Mouse (Mus musculus) forebrain, embryonic 11.5 days (tissue): ENCODE data around the gene Nhlrc1. TPM values are rescaled to one million over a fixed set of nuclear protein-coding genes. Genes with fewer than 3 reads are reported as not detected.

ENCODE experiments used
- ATAC-seq: fragments of 200-750 bp; cut with Nextera tagmentation; replicated peaks from 2 replicates; pipeline ENCODE4 v1.8.0; 2017; ENCODE audit warnings: moderate TSS enrichment; ENCODE audit not compliant: low FRiP score
- DNase-seq: peaks from one replicate; pipeline ENCODE4 v3.0.0-alpha.2; 2017; ENCODE audit warnings: low spot score
- H3K27ac ChIP-seq: fragments of 300-500 bp; sonication (generic); 2 replicates; pipeline ENCODE4 v1.5.1; 2014; ENCODE audit warnings: low read depth, low read length
- H3K27me3 ChIP-seq: fragments of 300-500 bp; sonication (generic); 2 replicates; pipeline ENCODE4 v1.6.1; 2014; ENCODE audit warnings: mild to moderate bottlenecking, low read length, mixed read lengths; ENCODE audit not compliant: control insufficient read depth, insufficient read depth
- H3K36me3 ChIP-seq: fragments of 300-500 bp; sonication (generic); 2 replicates; pipeline ENCODE4 v1.6.1; 2014; ENCODE audit warnings: mild to moderate bottlenecking, low read length, moderate library complexity, mixed read lengths; ENCODE audit not compliant: control insufficient read depth, insufficient read depth
- H3K4me1 ChIP-seq: fragments of 300-500 bp; sonication (generic); replicated peaks from 2 replicates; pipeline ENCODE4 v1.6.1; 2014; ENCODE audit warnings: low read length, mixed read lengths; ENCODE audit not compliant: control insufficient read depth, insufficient read depth
- H3K4me2 ChIP-seq: fragments of 300-500 bp; sonication (generic); 2 replicates; pipeline ENCODE4 v1.6.1; 2014; ENCODE audit warnings: low read depth, mild to moderate bottlenecking, low read length, moderate library complexity, mixed read lengths; ENCODE audit not compliant: severe bottlenecking
- H3K4me3 ChIP-seq: fragments of 300-500 bp; sonication (generic); 2 replicates; pipeline ENCODE4 v1.5.1; 2014; ENCODE audit warnings: low read depth, low read length
- H3K9ac ChIP-seq: fragments of 300-500 bp; sonication (generic); 2 replicates; pipeline ENCODE4 v1.6.1; 2014; ENCODE audit warnings: low read length
- H3K9me3 ChIP-seq: fragments of 300-500 bp; sonication (generic); 2 replicates; pipeline ENCODE4 v1.6.1; 2016; ENCODE audit warnings: low read length, mixed read lengths; ENCODE audit not compliant: control insufficient read depth
- WGBS: fragments of 180-500 bp; shearing (Covaris S2); extraction: QIAGEN DNeasy Blood & Tissue Kit; methylation state at CpG from one replicate; pipeline ENCODE4 v1.1.7; 2014; 5-methylcytosine and 5-hydroxymethylcytosine counted together
- polyA plus RNA-seq: library from polyadenylated mRNA; unstranded; fragments of >200 nt; fragmentation: Nextera tagmentation; extraction: Ambion mirVana; gene quantifications from 2 replicates; pipeline ENCODE4 v1.2.1, GENCODE M21; 2014

Nhlrc1 gene
- polyA plus RNA-seq, 1 experiment from 2014 or later: 5.3 TPM

- Histone ChIP-seq H3K4me1 (no peaks in the 10 kb centered on the region), H3K27ac (no peak overlapping the region), H3K36me3 (no peaks in the 10 kb centered on the region), H3K4me3 (no peak overlapping the region), H3K27me3 (no peaks in the 10 kb centered on the region), H3K4me2 (no peak overlapping the region), H3K9ac (no peak overlapping the region), H3K9me3 (no peaks in the 10 kb centered on the region)
- WGBS: 77% methylated on average over 7 of the region's 7 CpGs
- DNase-seq (no peak), ATAC-seq (no peak)
These were observed 22.0 kb downstream of the Nhlrc1 start for GRCm38 (mm10) chr13:46992516-46993273.

- DNase-seq: no peak
- Histone ChIP-seq H3K9ac (no peak overlapping the region), H3K4me2 (no peak overlapping the region), H3K9me3 (no peaks in the 10 kb centered on the region), H3K27ac (no peak overlapping the region), H3K27me3 (no peaks in the 10 kb centered on the region), H3K4me3 (no peak overlapping the region), H3K4me1 (no peaks in the 10 kb centered on the region), H3K36me3 (no peaks in the 10 kb centered on the region)
- WGBS: 55% methylated on average over 4 of the region's 4 CpGs
- no peak for ATAC-seq
These were observed 24.2 kb downstream of the Nhlrc1 start for GRCm38 (mm10) chr13:46990376-46991011.

GRCm38 (mm10) chr13:46987941-46988340 is 26.7 kb downstream of the Nhlrc1 start:
- DNase-seq (no peak), ATAC-seq (no peak)
- Histone ChIP-seq H3K27me3 (no peaks in the 10 kb centered on the region), H3K9me3 (no peaks in the 10 kb centered on the region), H3K4me1 (no peaks in the 10 kb centered on the region), H3K9ac (no peak overlapping the region), H3K4me2 (no peak overlapping the region), H3K27ac (no peak overlapping the region), H3K36me3 (no peaks in the 10 kb centered on the region), H3K4me3 (no peak overlapping the region)
- WGBS: 78% methylated on average over 8 of the region's 8 CpGs

GRCm38 (mm10) chr13:46986208-46986607 is 28.4 kb downstream of the Nhlrc1 start:
- no peaks in the 10 kb centered on the region for H3K36me3 ChIP-seq
- H3K9ac ChIP-seq: no peak overlapping the region
- no peak overlapping the region for H3K27ac ChIP-seq
- H3K4me3 ChIP-seq: no peak overlapping the region
- no peak overlapping the region for H3K4me2 ChIP-seq
- ATAC-seq: no peak
- 79% methylated on average over 6 of the region's 6 CpGs for WGBS
- H3K27me3 ChIP-seq: no peaks in the 10 kb centered on the region
- H3K4me1 ChIP-seq: no peaks in the 10 kb centered on the region
- DNase-seq: no peak
- H3K9me3 ChIP-seq: no peaks in the 10 kb centered on the region

- Histone ChIP-seq H3K9ac (no peak overlapping the region), H3K36me3 (no peaks in the 10 kb centered on the region)
- 95% methylated on average over 2 of the region's 2 CpGs for WGBS
These were observed 30.8 kb downstream of the Nhlrc1 start for GRCm38 (mm10) chr13:46983878-46984277.

GRCm38 (mm10) chr13:46979836-46980490 is 34.7 kb downstream of the Nhlrc1 start:
- WGBS: 73% methylated on average over 13 of the region's 13 CpGs
- Histone ChIP-seq H3K36me3 (no peaks in the 10 kb centered on the region), H3K4me2 (no peak overlapping the region), H3K4me3 (no peak overlapping the region), H3K4me1 (no peaks in the 10 kb centered on the region; the same call in 1 of the 2 replicates), H3K9me3 (no peaks in the 10 kb centered on the region), H3K27me3 (no peaks in the 10 kb centered on the region), H3K9ac (no peak overlapping the region), H3K27ac (no peak overlapping the region)
- no peak for DNase-seq
- no peak for ATAC-seq

More at GRCm38 (mm10) chr13:46983878-46984277, 30.8 kb downstream of the Nhlrc1 start:
- no peak for DNase-seq
- Histone ChIP-seq H3K27me3 (no peaks in the 10 kb centered on the region), H3K4me3 (no peak overlapping the region), H3K4me1 (no peaks in the 10 kb centered on the region), H3K27ac (no peak overlapping the region), H3K4me2 (no peak overlapping the region), H3K9me3 (no peaks in the 10 kb centered on the region)
- ATAC-seq: no peak

- no peaks in the 10 kb centered on the region for H3K36me3 ChIP-seq
- H3K9ac ChIP-seq: no peak overlapping the region
- no peak for DNase-seq
- H3K27me3 ChIP-seq: no peaks in the 10 kb centered on the region
- H3K9me3 ChIP-seq: no peaks in the 10 kb centered on the region
- H3K4me2 ChIP-seq: no peak overlapping the region
- no peak overlapping the region for H3K4me3 ChIP-seq
- H3K27ac ChIP-seq: no peak overlapping the region
- no peak for ATAC-seq
- H3K4me1 ChIP-seq: no peaks in the 10 kb centered on the region; the same call in 1 of the 2 replicates
- 91% methylated on average over 7 of the region's 7 CpGs for WGBS
These were observed 38.1 kb downstream of the Nhlrc1 start for GRCm38 (mm10) chr13:46976532-46976931.

- peak overlapping the region; percentile 19; the same call in 1 of the 2 replicates for H3K27ac ChIP-seq
- no peaks in the 10 kb centered on the region for H3K36me3 ChIP-seq
- 51% methylated on average over 4 of the region's 4 CpGs for WGBS
- peak overlapping the region; percentile 29; the same call in 1 of the 2 replicates for H3K4me2 ChIP-seq
- H3K4me3 ChIP-seq: no peak overlapping the region
- H3K27me3 ChIP-seq: no peaks in the 10 kb centered on the region
- DNase-seq (no peak), ATAC-seq (no peak)
- no peaks in the 10 kb centered on the region for H3K9me3 ChIP-seq
- no peaks in the 10 kb centered on the region; the same call in 1 of the 2 replicates for H3K4me1 ChIP-seq
- no peak overlapping the region for H3K9ac ChIP-seq
These were observed 38.7 kb downstream of the Nhlrc1 start for GRCm38 (mm10) chr13:46975930-46976329.
